Mouse (Mus musculus) heart, postnatal 0 days (tissue): Measurements from ENCODE around the gene Pex14. TPM values are rescaled to one million over a fixed set of nuclear protein-coding genes. Genes with fewer than 3 reads are reported as not detected.

Source experiments
- ATAC-seq: fragments of 200-750 bp; cut with Nextera tagmentation; 2 replicates; pipeline ENCODE4 v1.8.0; 2017; ENCODE audit warnings: low read depth, moderate number of reproducible peaks, moderate library complexity; ENCODE audit not compliant: insufficient read depth
- DNase-seq: peaks from one replicate; pipeline ENCODE4 v3.0.0-alpha.2; 2016; ENCODE audit warnings: low spot score
- H3K27ac ChIP-seq: fragments of 300-500 bp; sonication (generic); 2 replicates; pipeline ENCODE4 v1.5.1; 2014; ENCODE audit warnings: low read depth, mild to moderate bottlenecking
- H3K27me3 ChIP-seq: fragments of 300-500 bp; sonication (generic); 2 replicates; pipeline ENCODE4 v1.6.1; 2014; ENCODE audit warnings: low read length, mixed read lengths; ENCODE audit not compliant: control insufficient read depth, insufficient read depth
- H3K36me3 ChIP-seq: fragments of 300-500 bp; sonication (generic); replicated peaks from 2 replicates; pipeline ENCODE4 v1.6.1; 2014; ENCODE audit warnings: low read length, mixed read lengths; ENCODE audit not compliant: control insufficient read depth, insufficient read depth
- H3K4me1 ChIP-seq: fragments of 300-500 bp; sonication (generic); 2 replicates; pipeline ENCODE4 v1.6.1; 2014; ENCODE audit warnings: antibody characterized with exemption; ENCODE audit not compliant: control insufficient read depth, insufficient read depth
- H3K4me2 ChIP-seq: fragments of 300-500 bp; sonication (generic); 2 replicates; pipeline ENCODE4 v1.6.1; 2014; ENCODE audit warnings: low read depth, mild to moderate bottlenecking, low read length, moderate library complexity
- H3K4me3 ChIP-seq: fragments of 300-500 bp; sonication (generic); 2 replicates; pipeline ENCODE4 v1.5.1; 2014; ENCODE audit warnings: low read depth, low read length
- H3K9ac ChIP-seq: fragments of 300-500 bp; sonication (generic); replicated peaks from 2 replicates; pipeline ENCODE4 v1.6.1; 2014; ENCODE audit warnings: low read depth, low read length, mixed read lengths
- H3K9me3 ChIP-seq: fragments of 300-500 bp; sonication (generic); replicated peaks from 2 replicates; pipeline ENCODE4 v1.6.1; 2016; ENCODE audit warnings: low read length; ENCODE audit not compliant: control insufficient read depth
- CTCF ChIP-seq: IDR thresholded peaks from 2 replicates; pipeline ENCODE4 v1.5.1; 2016; ENCODE audit warnings: antibody characterized with exemption, control low read depth, low read depth
- EP300 ChIP-seq: IDR thresholded peaks from 2 replicates; pipeline ENCODE4 v1.6.1; 2016; ENCODE audit warnings: antibody characterized with exemption, low read depth
- WGBS: fragments of 180-500 bp; shearing (Covaris S2); extraction: QIAGEN DNeasy Blood & Tissue Kit; methylation state at CpG from one replicate; pipeline ENCODE4 v1.1.7; 2014; 5-methylcytosine and 5-hydroxymethylcytosine counted together
- polyA plus RNA-seq: library from polyadenylated mRNA; unstranded; fragments of >200 nt; fragmentation: Nextera tagmentation; extraction: Ambion mirVana; gene quantifications from 2 replicates; pipeline ENCODE4 v1.2.1, GENCODE M21; 2015
- total RNA-seq: library from RNA; depleted of rRNA; stranded (reverse); fragments of >200 nt; gene quantifications from 2 replicates; pipeline ENCODE4 v1.2.3, GENCODE M21; 2014; ENCODE audit warnings: low replicate concordance

Gene Pex14
- total and polyA plus RNA-seq, 2 experiments from 2014 or later: 38.1 to 43.9 TPM

- Histone ChIP-seq H3K4me3 (no peak overlapping the region), H3K4me2 (no peak overlapping the region), H3K9me3 (no peaks in the 10 kb centered on the region), H3K4me1 (0 out of 2 replicates have a peak, but pooled peaks cover 13% of the 10 kb centered on the region), H3K9ac (no peak overlapping the region), H3K27me3 (no peaks in the 10 kb centered on the region), H3K27ac (no peak overlapping the region), H3K36me3 (peaks cover 10% of the 10 kb centered on the region; the same call in 1 of the 2 replicates)
- ATAC-seq: no peak
- 58% methylated on average over 24 of the region's 24 CpGs for WGBS
- DNase-seq: no peak
- TF ChIP-seq EP300 (no peak), CTCF (no peak)
These were observed 113.9 kb downstream of the Pex14 start for GRCm38 (mm10) chr4:148985541-148986476.

- Histone ChIP-seq H3K27me3 (no peaks in the 10 kb centered on the region), H3K27ac (no peak overlapping the region), H3K4me3 (no peak overlapping the region), H3K9me3 (no peaks in the 10 kb centered on the region), H3K4me2 (no peak overlapping the region), H3K36me3 (peaks cover 10% of the 10 kb centered on the region; the same call in 1 of the 2 replicates), H3K4me1 (0 out of 2 replicates have a peak, but pooled peaks cover 14% of the 10 kb centered on the region), H3K9ac (no peak overlapping the region)
- no peak for ATAC-seq
- 83% methylated on average over 19 of the region's 19 CpGs for WGBS
- TF ChIP-seq EP300 (no peak), CTCF (no peak)
- DNase-seq: no peak
These were observed 114.8 kb downstream of the Pex14 start for GRCm38 (mm10) chr4:148984701-148985540.

- Histone ChIP-seq H3K9ac (no peak overlapping the region), H3K27ac (no peak overlapping the region), H3K4me2 (no peak overlapping the region), H3K4me1 (peaks cover 30% of the 10 kb centered on the region), H3K4me3 (no peak overlapping the region), H3K36me3 (peaks cover 10% of the 10 kb centered on the region; the same call in 1 of the 2 replicates), H3K9me3 (no peaks in the 10 kb centered on the region), H3K27me3 (no peaks in the 10 kb centered on the region)
- ATAC-seq: peak; percentile 45; the same call in 1 of the 2 replicates
- 65% methylated on average over 6 of the region's 6 CpGs for WGBS
- DNase-seq: no peak
- peak; percentile 33; the same call in 1 of the 2 replicates for TF ChIP-seq EP300
- TF ChIP-seq CTCF: no peak
These were observed 117.4 kb downstream of the Pex14 start for GRCm38 (mm10) chr4:148982274-148982673.

- 56% methylated on average over 11 of the region's 11 CpGs for WGBS
- peaks cover 10% of the 10 kb centered on the region; the same call in 1 of the 2 replicates for H3K36me3 ChIP-seq
- no peaks in the 10 kb centered on the region for H3K9me3 ChIP-seq
- TF ChIP-seq EP300 (no peak), CTCF (no peak)
- ATAC-seq: no peak
- H3K27ac ChIP-seq: no peak overlapping the region
- DNase-seq: no peak
- no peak overlapping the region for H3K4me2 ChIP-seq
- H3K27me3 ChIP-seq: no peaks in the 10 kb centered on the region
- peaks cover 32% of the 10 kb centered on the region for H3K4me1 ChIP-seq
- H3K9ac ChIP-seq: no peak overlapping the region
- H3K4me3 ChIP-seq: no peak overlapping the region
These were observed 119.8 kb downstream of the Pex14 start for GRCm38 (mm10) chr4:148979837-148980236.

GRCm38 (mm10) chr4:148978926-148979325 lies 120.8 kb downstream of the Pex14 start:
- Histone ChIP-seq H3K27ac (0 out of 2 replicates have a peak overlapping the region, but pooled peaks have one; percentile 25), H3K27me3 (no peaks in the 10 kb centered on the region), H3K4me2 (no peak overlapping the region), H3K4me1 (peaks cover 32% of the 10 kb centered on the region), H3K36me3 (peaks cover 6% of the 10 kb centered on the region; the same call in 1 of the 2 replicates), H3K4me3 (no peak overlapping the region), H3K9me3 (no peaks in the 10 kb centered on the region), H3K9ac (no peak overlapping the region)
- WGBS: 67% methylated on average over 11 of the region's 11 CpGs
- ATAC-seq (no peak), DNase-seq (no peak)
- TF ChIP-seq EP300: no peak
- TF ChIP-seq CTCF: no peak
